Mouse (Mus musculus) spleen, postnatal 10 days (tissue): ENCODE data around the gene Mypn.

ENCODE experiments used
- DNase-seq, 2 experiments: peaks; one replicate each; pipeline ENCODE4 v3.0.0; 2021 to 2022; ENCODE audit warnings: low spot score in 2 of 2

The Mypn gene

DNA sequence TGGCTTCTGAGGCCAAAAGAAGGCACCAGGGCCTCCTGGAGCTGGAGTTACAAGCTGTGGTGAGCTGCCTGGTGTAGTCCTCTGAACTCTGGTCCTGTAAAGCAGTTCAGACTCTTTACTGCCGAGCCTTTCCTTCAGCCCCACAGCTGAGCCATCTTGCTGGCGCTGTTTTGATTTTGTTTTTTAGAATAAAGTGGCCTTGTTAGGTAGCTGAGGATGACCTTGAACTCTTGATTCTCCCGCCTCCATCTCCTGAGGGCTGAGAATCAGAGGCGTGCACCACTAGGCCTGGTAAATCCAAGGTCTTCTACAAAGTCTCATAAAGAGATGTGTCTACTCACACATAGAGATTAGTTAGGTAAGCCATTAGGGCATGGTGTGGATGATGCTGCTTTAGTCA lies 49.0 kb downstream of the Mypn start:
- no peak for DNase-seq

- no peak for DNase-seq
Measured at GRCm38 (mm10) chr10:63154226-63154625, 49.5 kb downstream of the Mypn start.

GRCm38 (mm10) chr10:63153563-63153962 lies 50.2 kb downstream of the Mypn start:
- DNase-seq = peak; percentile 66 to 89

- DNase-seq = no peak
Measured at GRCm38 (mm10) chr10:63152358-63152757, 51.4 kb downstream of the Mypn start.

- no peak for DNase-seq
Measured at GRCm38 (mm10) chr10:63142660-63143059, 61.1 kb downstream of the Mypn start.

- no peak for DNase-seq
Measured at GRCm38 (mm10) chr10:63136436-63136835, 67.3 kb downstream of the Mypn start.

DNA sequence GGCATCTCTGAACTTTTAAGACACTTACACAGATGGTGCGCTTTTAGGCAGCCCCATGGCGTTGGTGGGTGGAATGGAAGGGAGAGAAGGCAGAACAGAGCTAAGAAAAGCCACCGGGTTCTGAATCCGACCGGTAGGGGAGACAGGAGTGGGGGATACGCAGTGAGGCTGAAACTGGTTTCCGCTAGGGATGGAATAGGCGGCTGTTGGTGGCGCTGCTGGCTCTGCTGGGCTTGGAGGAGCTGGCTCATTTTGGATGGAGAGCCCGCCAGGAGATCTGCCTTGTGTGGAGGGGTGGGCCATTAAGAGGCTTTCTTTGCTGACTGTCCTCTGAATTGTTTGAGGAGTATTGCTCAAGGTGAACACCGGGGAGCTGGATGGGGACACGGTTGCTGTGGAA lies 68.1 kb downstream of the Mypn start:
- no peak for DNase-seq

GRCm38 (mm10) chr10:63133326-63133725 lies 70.4 kb downstream of the Mypn start:
- no peak for DNase-seq

DNA sequence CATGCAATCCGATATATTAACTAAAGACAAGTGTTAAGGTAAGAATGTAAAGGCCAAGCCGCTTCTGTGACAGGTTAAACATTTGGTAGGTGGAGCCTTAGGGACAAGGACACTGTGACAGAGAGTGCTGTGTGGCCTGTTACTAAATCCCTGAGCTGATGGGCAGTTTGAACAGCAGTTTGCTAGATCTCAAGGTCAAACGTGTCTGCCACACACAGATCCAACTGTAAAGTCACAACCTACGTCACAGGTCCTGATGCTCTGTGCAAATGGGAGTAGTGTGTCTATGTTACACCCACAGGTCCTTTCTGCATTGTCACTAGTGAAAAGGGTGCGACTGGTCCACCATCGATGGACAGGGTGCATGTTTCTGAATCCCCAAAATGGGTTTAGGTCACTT lies 71.4 kb downstream of the Mypn start:
- DNase-seq = no peak

DNA sequence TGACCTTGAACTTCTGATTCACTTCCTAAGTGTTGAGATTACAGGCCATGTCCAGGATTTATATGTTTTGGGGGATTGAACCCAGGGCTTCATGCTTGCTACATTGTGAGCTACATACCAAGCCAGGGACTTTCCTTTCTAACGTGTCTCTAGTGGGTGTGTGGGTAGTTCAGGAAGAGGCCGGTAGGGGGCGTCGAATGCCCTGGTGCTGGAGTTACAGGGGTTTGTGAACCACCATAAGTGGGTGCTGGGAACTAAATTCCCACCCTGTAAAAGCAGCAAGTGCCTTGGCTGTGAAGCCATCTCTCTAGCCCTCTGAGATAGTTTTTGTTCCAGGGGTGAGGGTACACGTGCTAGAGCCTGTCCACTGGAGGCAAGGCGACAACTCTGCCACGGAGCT lies 73.3 kb downstream of the Mypn start:
- peak in 1 of 2 experiments; percentile 29 for DNase-seq

DNA sequence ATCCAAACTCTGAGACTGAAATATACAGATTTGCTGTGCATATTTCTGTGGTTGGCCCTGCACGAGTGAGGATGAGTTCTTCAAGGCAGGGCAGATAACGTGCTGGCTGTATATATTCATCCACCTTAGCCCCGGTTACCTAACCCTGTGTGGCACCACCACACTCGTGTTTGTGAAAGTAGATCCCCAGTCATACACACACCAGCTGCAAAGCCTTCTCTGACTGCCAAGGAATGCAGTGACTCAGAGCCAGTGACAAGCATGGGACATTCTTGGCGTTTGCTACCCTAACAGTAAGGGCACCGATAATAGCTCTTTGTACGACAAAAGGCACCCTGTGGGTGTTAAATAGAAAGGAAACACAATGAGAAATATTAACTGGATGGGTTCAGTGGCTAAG lies 75.5 kb downstream of the Mypn start:
- no peak for DNase-seq

DNA sequence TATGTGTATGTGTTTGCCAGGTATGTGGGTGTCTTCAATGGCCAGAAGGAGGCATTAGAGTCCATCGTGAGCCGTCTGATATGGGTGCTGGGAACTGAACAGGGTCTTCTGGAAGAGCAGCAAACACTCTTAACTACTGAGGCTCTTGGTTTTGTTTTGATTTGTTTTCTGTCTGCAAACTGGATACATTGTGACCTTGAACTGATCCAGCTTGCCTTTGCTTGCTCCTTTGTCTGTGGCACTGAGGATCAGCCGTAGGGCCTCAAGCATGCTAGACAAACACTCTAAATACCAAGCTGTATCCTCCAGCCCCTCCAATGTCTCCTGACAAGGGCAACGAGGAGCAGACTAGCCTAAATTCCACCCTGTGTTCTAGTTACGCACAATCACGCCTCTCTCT lies 76.6 kb downstream of the Mypn start:
- DNase-seq = no peak

DNA sequence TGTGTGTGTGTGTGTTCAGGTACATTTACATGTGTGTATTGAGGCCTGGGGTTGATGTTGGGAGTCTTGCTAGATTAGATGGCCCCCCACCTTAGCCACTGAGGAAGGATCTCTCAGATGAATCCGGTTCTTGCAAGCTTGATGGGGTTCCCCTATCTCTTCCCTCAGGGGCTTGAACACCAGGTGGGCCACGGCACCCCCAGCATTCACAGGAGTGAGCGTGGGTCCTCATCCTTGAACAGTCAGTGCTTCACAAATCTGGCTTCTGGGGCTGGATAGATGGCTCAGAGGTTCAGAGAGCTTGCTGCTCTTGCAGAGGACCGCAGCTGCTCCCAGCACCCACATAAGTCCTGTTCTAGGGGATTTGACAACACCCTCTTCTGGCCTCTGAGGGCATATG lies 77.6 kb downstream of the Mypn start:
- DNase-seq = no peak

DNA sequence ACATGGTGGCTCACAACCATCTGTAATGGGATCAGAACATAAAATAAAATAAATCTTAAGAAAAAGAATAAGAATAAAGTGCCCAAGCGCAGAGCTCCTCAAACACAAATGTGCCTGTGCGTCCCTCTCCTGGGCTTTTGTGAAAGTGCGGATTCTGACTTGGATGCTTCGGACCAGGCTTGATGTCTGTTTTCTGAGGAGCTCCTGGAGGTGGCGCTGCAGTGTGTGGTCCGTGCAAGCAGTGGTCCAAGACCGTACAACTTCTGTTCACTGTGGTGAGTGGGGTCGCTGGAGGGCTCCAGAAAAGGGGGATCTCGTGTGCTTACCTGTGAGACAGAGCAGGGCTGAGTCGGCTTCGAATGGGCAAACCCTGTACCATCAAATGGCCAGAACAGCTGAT lies 78.4 kb downstream of the Mypn start:
- no peak for DNase-seq

- no peak for DNase-seq
Measured at GRCm38 (mm10) chr10:63124016-63124415, 79.7 kb downstream of the Mypn start.

DNA sequence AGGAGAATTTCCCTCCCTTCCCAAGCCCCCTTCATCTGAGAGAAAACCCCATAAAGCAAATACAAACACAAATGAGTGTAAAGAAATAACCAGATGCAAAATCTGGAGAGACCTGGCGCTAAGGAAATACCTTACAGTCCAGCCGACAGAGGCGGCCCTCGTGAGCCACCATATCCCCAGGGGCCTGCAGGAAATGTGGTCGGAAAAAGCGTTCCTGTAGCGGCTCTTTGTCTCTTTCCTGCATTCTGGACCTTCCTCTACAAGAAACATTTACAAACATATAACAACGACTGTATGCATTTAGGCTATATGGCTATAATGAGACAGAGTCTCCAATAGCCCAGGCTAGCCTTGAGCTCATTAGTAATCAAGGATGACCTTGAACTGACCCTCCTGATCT lies 80.6 kb downstream of the Mypn start:
- DNase-seq = no peak

DNA sequence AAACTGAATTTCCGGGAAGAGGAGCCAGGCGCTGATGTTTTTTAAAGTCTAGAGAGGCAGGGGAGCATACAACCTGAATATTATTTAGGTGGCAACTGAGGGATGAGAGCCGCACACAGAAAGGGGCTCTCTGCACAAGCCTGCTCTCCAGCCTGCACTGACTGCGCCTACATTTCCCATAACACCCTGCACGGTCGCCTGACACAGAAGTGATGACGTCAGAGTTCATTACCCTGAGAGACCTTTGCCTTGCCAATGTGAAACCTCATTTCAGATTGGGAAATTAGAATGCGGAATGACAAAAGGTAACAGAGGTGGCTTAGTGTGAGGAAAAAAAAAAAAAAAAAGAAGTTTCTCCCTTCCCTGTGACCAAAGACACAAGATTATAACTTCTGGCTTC lies 81.2 kb downstream of the Mypn start:
- DNase-seq = peak in 1 of 2 experiments; percentile 32

- no peak for DNase-seq
Measured at GRCm38 (mm10) chr10:63121961-63122360, 81.8 kb downstream of the Mypn start.

- no peak for DNase-seq
Measured at GRCm38 (mm10) chr10:63119916-63120315, 83.8 kb downstream of the Mypn start.

DNA sequence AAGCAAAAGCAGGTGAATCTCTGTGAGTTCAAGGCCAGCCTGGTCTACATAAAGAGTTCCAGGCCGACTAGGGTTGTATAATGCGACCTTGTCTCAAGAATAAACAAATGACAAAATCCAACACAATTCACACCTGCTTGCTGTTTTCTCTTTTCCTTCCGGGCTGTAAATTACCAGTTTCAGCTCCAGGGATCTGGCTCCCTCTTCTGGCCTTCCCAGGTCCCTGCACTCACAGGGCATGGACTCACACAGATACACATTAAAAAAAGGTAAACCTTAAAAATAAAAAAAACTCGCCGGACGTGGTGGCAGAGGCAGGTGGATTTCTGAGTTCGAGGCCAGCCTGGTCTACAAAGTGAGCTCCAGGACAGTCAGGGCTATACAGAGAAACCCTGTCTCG lies 86.2 kb downstream of the Mypn start:
- DNase-seq = no peak

DNA sequence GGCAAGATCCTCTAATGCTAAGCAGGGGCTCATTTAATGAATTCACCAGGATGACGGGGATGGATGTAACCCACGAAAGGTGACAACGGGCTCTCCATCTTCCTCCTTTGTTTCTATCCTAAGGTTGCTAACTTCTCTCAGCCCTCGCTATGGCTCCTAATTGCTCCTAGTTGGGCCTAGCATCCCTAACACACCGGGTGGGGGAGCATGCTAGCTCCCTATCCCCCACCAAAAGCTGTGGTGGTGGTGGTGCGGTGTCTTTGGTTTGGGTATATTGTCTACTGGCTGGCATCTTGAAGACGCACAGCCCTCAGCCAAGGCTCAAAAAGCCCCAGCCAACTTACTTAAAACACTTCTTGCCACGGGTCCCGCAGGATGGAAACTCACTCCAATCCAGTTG lies 87.4 kb downstream of the Mypn start:
- no peak for DNase-seq

DNA sequence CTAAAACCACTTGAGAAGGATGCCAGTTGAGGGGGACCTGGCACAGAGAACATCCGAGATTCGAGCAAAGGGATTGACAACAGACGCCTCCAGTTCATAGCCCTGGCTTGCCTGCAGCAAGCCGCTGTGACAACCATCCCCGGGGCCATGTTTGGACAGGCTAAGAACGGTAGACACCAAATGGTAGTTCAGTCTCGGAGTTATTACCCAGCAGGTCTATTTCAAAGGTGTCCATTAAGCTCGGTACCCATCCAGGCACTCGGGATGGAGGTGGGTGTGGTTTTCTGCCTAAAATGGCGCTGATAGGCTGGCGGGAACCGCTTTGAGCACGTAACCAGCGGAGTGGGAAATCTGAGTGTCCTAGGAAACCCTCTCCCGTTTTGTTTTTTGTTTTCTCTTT lies 87.9 kb downstream of the Mypn start:
- no peak for DNase-seq

DNA sequence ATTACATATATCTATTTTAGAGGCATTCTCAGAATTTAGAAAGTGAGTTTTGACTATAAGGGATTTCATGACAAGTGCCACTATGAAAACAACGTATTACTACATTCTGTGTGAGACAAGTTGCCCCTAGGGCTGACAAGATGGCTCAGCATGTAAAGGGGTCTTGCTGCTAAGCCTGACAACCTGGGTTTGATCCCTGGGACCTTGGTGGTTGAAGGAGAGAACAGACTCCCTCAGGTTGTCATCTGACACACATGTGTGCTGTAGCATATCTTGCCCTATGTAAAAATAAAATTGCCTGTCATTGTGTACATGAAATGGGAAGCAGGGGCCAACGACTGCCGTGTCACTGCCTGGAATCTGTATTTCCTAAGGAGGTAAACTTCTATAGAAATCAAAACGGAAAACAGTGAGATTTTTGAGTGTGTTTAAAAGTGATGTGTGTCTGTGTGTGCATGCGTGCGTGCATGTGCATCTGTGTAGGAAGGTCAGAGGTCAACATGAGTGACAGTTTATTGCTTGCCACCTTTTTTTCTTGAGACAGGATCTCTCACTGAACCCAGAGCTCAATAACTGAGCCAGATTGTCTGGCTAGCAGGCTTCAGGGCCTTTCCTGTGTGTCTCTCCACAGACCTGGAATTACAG lies 89.9 kb downstream of the Mypn start:
- no peak for DNase-seq

GRCm38 (mm10) chr10:63113027-63113604 lies 90.6 kb downstream of the Mypn start:
- DNase-seq = no peak
